Mouse (Mus musculus) left cerebral cortex, adult 9 months (tissue): ENCODE results near the gene Lhfpl2.

Experiments used
- DNase-seq, 2 experiments: peaks; one replicate each; pipeline ENCODE4 v3.0.0; 2022; ENCODE audit warnings: low spot score in 2 of 2

The Lhfpl2 gene

DNA sequence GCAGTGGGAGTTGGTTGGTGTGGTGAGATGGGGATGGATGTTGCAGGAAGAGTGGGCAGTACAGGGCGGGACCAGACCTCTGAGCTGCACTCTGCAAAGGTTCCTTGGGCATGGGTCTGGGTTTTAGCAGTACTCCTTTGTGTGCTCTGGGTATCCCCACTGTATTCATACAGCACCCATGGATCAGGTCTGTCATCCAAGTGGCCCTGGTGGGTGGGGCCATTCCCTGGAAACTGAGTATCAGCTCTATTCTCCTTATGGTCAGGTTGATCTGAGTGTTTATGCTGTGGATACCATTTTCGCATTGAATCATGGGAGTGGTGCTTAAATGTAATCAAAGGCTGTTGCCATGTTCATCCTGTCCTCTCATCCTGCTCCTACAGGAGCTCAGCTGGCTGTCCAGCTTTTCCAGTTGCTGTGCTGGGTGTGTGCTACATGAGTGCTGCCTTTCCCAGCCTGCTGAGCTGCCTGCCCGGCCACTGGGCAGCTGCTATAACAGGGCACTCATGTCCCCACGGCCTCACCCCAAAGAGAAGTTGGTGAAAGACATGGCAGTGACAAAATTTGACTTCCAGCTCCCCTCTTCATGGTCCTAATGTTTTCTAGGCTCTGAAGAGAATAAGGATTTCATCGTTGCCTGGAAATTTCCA lies 9.2 kb downstream of the Lhfpl2 start:
- no peak for DNase-seq

DNA sequence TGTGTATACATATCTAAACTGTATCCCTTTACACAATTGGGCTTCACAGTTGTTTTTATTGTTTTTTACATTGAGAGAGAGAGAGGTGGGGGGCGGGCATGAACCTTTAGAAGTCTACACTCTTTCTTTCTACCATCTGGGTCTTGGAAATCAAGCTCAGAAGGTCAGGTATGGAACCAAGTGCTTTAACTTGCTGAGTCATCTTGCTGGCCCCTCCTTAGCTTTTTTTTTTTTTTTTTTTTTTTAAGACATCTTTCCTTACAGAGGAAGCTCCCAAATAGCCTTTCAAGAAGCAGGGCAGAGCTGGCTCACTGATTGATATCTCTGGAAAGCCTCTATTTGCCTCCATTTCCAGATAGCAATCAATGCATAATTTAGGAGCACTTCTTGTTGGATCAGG lies 10.7 kb downstream of the Lhfpl2 start:
- DNase-seq: no peak

DNA sequence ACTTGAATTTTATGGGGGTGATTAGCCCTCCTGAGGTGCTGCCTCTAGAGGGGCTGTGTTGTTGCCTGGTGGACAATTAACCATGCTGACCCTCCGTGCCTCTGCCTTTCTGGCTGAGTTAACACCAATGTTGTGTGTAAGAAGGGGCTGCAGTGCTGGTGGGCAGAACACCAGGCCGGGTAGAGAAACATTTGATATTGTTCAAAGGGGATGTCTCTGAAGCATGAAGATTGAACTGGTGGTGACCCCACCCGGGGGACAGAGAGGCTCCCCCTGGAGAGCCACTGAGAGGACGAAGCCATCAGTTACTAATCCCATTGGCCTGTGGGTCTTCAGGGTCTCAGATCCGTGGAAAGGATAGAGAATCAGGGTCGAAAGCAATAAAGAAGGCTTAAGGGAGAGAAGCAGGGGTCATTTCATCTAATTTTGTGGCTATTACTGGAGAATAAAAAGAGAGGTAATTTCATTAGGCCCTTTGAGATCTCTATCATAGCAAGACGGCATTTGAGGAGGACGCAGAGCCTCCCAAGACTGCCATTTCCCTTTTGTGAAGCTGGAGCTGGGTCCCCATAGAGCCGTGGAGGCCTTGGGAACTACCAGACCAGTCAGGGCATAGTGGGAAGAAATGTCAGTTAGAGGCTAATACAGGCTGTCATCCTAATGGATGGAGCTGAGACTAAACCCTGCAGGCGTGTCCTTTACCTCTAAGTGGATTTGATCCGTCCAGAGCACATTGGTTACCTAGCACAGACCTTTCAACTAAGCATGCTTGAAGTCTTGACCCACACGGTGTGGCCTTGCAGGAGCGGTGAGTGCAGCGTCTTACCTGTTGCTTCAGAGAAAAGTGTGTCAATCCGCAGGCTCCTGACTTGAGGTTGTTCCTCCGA lies 12.1 kb downstream of the Lhfpl2 start:
- DNase-seq: no peak

DNA sequence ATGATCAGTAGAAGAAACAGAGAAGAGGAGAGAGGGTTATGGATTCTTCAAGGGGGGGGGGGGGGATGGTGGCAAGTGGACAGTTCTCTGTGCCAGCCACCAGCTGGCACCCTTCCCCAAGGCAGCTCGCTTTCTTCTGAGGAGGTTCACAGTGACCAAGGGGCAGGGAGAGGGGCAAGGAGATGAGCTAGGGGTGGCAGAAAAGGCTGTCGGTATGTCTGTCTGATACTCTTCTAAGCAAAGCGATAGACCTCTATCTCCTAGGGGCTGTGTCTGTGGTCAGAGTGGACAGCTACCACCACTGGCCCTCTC lies 12.7 kb downstream of the Lhfpl2 start:
- DNase-seq: no peak

DNA sequence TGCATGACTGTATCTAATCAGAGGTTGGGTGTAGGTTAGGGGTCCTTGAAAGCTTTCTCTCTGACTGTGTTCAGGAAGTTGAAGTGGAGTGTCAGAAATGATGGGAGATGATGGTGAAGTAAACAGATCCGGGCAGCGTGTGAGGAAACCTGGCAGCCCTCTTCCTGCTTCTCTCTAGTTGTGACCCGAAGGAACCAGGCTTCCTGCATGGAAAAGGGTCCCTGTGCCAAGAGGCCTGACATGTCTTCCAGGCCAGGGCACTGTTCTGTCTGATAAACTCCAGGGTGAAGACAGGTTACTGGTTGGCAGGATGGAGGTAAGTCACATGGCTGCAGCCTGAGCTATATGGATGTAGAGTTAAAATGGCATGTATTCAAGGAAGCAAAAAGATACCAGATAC lies 13.3 kb downstream of the Lhfpl2 start:
- no peak for DNase-seq

DNA sequence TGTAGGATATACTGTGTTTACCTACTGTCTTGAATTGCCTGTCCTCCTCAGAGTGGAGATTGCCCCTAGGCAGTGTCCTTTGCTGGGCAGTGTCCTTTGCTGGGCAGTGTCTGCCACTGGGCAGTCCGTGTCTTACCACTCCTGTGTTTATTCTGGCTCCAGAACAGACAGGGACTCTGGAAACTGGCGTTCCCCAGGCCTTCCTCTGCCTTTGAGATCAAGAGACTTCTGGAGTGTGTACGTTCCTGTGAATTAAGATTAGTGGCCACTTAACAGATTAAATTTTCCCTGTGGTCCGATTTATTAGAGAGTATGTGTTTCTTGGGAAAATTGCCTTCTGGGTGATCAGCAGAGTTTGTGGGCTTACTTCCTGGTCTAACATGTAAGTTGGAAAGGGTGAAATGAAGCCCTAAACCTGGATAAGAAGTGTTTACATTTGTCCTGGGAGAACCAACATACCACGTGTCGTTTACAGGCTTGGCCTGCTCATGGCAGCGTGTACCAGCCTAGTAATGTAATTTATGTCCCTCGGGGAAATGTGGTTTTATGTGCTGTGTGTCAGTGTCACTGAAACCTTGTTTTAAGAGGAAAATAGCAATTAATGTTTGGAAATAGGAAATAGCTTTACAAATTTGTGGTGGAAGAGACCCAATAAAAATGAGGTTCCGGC lies 15.6 kb downstream of the Lhfpl2 start:
- DNase-seq: no peak

DNA sequence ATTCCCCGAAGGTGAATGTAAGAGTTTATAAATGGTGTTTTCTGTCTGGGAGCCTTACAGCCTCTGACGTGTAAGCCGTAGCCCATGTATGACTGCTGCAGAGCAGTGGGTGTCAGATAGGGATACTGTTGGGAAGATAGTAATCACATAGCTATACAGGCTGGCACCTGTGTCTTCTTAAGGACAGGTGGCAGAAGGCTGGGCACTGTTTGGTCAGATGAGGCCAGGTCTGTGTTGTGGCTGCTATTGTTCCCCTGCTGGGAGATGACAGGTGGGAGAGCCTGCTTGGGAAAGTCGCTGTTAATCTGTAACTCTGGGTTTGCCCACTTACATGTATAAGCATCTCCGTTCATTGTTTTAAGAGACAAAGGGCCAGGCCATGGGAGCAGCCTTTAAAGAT lies 16.1 kb downstream of the Lhfpl2 start:
- no peak for DNase-seq

DNA sequence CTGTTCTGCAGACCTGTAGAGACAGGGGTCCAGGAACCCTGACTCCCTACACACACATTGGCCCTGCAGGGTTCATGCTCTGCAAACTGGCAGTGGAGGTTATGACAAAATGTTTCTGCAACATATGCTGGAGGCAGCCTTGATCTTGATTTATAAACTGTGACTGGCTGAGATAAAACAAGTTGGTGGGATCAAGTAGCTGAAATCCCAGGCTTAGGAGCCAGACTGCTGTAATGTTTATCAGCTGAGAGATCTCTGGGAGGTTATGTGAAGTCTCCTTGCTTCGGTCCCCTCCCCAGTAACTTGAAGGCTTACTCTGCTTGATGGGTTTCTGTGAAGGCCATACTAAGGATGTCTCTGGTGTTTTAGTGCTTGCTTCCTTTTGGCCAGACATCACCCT lies 17.6 kb downstream of the Lhfpl2 start:
- DNase-seq: no peak

DNA sequence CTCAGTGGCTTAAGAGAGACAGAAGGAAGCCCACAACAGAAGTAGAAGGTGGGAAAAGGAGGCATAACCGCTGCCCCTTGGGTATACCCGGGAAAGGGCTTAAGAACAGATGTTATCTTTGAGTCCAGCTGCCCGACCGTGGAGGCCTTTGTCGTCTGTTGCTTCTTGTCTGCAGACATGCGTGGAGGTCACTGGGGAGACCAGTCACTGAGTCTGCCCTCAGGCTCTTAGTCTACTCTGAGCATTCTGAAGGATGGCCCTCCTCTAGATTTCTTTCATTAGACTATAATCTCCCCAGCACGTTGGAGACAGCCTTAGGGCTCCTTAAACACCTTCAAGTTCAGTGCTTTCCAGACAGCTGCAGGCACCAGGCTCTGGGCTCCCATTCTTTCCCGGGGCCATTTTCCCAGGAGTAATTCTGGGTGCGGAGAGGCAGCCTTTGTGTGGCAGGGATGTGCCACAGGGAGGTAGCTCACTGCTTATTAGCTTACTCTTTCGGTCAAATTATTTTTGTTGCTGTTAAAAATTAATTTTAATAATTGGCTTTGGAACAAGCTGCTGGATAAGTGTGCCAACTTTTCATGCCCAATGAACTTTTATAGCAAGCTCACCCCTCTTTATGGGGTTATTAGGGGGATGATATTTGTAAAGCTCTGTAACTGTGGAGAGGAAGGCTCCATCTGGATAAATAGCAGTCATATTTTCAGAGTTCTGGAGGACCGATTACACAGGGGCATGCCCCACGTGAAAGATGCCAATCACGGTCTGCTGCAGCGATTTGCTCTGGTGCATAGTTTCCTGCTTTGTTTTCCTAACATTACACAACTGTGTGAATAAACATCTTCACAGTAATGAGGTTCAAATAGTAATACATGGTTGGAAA lies 19.8 kb downstream of the Lhfpl2 start:
- DNase-seq: no peak

DNA sequence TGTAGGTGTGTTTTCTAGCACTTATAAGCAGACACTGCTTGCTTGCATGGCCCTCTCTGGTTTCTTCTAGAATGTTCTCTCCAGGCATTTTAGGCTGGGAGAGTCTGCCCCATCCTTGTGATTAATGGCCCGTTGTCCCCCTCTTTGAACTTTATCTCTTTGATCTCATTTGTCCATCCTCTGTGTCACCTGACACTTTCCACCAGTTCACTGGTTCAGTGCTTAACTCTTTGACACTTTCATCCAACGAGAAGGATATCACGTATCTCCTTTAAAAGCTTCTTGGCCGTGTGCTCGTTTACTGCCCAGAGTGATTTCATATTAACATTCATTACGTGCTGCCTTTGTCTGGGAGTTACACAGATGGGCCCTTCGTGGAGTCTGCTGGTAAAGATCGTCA lies 25.6 kb downstream of the Lhfpl2 start:
- DNase-seq: no peak

DNA sequence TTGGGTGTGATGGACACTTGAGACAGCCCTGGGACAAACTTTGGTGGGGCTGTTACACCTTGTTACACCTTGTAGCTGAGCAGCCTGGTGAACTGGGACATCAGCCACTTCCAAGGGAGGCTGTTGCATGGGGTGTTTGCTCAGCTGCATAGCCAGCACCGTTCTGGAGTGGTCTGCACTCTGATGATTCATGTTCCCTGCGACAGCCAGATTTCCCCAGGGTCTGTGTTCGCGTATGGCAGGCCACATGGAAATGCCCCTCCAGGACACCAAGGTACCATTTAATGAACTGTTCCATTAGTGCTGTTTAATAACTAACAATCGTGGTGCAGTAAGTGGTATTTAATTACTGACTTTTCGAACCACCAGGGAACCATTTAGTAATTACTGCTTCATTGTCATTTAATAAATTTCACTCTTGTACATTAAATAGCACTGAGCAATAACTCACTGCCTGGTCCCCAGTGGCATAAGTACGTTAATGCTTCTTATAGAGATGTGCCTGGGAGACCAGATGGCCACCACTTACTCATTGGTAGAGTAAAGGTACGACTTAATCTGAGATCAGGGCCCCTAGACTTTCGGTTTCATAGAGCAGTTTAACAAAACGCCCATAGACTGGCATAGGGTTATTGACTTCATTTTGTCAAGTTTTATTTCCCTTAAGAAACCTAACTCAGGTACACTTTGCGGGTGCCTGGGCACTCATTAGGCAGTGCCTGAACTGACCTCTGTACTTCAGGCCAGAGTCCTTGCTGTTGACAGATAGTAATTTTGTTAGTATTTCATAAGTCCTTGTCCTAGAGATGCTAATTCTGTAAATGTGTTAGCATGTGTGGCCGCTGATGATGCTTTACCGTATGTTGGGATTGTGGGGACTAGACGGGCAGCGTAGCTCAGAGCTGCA lies 26.9 kb downstream of the Lhfpl2 start:
- DNase-seq: no peak

DNA sequence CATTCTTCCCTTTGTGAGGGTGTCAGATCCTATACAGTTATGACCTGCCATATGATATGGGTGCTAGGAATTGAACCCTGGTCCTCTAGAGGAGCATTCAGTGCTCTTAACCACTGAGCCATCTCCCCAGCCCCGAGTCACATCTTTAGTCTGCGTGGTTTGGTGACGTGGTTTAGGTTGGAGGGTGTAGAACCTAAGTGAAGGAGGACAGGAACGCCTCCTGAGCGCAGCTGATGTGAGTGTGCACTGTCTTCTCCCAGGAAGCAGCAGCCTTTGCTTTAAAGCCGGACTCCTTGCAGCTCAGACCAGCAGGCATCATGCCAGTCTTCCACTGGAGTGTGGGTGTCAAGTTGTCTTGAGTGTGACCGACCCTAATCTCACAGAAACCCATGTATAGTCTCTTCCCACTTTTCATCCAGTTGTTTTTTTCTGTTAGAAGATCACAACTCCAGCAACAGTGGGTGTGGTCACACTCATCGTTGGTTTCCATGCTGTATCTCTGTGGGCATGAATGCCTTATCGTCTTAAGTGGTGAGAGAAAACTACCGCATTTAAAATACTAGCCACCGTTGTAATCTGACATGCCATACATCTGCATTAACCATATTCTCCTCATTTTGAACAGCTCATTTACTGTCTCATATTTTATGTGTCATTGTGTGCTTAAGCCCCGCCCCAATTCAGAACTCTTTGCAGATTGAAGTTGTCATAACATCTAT lies 28.7 kb downstream of the Lhfpl2 start:
- no peak for DNase-seq

DNA sequence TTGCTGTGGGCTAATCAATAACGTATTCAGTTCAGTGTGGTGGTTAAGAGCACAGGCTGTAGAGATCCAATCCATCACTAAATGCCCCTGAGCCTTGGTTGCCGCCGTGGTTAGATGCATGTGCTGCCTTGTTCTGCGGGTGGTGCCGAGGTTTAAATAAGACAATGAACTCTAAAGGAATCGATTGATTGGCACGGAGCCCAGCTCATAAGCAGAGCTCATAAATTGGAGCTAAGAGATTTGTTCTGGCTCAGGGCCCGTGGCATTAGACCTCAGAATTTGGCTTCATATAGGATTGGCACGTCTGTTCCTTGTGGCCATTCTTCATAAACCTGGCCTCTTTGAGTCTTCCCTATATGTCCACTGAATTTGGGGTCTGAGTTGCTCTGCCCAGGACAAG lies 29.5 kb downstream of the Lhfpl2 start:
- no peak for DNase-seq

DNA sequence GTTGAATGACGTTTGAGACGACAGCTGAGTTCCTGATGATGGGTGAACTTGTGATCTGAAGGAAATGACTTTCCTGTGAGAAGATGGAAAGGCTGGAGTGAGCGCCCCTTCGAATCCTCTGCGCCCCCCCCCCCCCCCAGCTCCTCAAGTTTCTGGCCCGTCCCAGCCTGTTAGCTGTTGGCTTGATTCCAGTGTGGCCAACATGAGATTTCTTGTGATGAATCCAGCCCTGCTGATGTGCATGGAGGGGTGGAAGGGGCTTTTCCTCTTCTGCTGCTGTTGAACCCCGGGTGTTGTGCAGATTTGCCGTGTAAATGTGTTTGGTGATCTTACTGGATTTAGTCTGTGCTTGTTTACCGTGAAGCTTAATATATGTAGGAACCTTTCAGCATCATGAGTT lies 31.2 kb downstream of the Lhfpl2 start:
- DNase-seq: no peak

DNA sequence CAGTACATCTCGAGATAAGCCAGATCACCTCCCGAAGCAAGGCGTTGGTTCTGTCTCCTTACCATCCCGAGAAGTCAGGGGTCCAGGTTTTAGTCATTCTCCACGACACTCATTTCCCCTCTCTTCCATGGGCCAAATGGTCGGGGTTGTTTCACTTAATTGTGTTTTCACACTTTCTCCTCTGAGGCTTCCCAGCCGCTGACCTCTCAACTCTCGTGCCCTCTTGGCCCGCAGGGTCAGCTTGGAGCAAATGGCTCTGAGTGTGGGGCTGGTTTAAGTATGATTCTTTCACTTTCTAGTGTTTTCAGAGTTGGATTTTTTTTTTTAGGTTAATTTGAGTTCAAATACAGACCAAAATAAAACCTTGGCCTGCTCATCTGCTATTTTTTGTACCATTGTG lies 31.7 kb downstream of the Lhfpl2 start:
- no peak for DNase-seq

DNA sequence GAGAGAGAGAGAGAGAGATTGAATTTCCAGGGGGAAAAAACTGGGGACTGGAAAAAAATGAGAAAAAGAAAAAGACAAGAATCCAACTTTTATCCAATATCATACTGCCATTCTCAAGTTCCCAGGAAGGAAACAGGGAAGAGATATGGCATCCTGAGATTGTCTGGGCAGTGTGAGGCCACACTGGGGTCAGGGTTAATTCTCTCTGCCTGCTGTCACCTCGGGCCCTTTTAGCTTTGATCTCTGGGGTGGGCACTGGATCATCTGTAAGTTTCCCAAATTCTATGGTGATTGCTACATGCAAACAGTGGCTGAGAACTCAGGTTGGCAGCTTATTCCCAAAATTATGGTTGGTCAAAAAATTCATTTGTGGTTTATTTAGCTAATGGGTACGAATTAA lies 33.8 kb downstream of the Lhfpl2 start:
- DNase-seq: no peak

DNA sequence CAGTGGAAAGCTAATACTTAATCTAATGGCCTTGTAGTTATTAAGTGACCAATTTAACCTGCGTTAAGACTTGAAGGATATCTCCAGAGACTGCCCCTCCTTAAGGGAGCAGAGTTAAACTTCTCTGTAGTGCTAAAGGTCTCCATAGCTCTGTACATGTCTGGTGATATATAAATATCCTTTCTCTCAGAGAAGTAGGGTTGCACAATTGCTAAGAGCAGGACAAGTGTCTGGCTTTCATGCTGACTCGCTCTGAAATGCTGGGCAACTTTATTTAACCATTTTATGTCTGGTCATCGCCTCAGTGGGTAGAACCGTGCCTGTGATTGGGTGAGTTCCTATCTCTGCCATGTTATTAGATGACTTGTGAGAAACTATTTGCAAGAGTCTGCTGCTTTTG lies 36.6 kb downstream of the Lhfpl2 start:
- no peak for DNase-seq

DNA sequence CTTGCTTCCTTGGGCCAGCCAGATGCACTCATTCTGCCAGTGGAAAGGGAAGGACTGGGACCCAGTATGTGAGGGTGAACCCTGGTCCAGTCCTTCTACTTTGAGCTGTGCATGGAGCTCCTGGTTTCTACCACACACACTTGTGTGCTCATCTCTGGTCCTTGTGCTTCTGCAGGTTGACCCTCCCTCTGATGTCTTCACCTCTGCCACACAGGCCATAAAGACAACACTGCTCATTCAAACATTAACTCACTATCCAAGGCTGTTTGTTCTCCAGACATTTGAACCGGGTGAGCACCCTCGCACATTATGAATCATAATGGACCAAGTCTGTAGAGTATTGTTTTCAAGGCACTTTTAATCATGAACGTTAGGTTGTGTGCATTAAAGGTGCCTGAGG lies 37.0 kb downstream of the Lhfpl2 start:
- no peak for DNase-seq

DNA sequence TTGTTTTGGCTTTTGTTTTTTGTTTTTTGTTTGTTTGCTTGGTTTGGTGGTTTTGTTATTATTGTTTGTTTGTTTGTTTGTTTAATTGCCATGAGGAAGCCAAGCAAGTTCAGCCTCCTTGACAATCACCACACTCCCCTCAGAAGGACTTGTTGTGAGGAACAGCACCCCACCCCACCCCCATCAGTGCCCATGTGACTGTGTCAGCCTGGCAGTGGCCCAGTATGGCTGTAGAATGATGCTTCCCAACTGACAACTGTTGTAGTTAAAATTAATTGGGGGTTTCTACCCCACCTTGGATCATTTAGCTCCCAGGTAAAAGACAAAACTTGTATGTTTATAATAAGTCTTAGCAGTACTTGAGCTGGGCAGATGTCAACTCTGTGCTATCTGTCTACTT lies 37.6 kb downstream of the Lhfpl2 start:
- no peak for DNase-seq

DNA sequence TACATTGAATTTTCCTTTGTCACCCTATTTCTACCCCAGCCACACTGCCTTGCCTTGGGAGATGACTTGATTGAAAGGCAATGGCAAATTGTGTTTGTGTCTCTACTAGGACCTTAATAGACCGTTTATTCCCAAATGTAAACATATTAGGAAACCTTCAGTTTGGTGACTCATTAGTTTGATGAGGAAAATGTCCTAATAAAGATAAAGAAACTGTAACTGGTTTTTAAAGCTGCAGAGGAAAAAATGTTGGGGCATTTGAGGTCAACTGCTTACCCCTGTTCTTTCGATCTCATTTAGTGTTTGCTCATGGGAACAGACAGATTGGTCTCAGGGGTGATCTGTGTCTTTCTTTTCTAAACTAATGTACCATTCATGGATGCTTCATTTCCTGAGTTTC lies 40.1 kb downstream of the Lhfpl2 start:
- DNase-seq: no peak
